Mouse (Mus musculus) heart, adult 2 months (tissue): ENCODE results near the gene Mrpl22. TPM values are rescaled to one million over a fixed set of nuclear protein-coding genes. Genes with fewer than 3 reads are reported as not detected.
A peak's percentile ranks its signal among the peaks of the same experiment; 100 is the strongest.

ENCODE experiments used
- DNase-seq, 2 experiments: peaks; one replicate each; pipeline ENCODE4 v3.0.0; 2021
- H3K27ac ChIP-seq: fragments of 200-600 bp; 2 replicates; pipeline ENCODE4 v1.8.1; 2022
- H3K27me3 ChIP-seq: fragments of 200-500 bp; 2 replicates; pipeline ENCODE4 v1.6.1; 2012; ENCODE audit warnings: mild to moderate bottlenecking, low read length, inconsistent platforms, mixed read lengths; ENCODE audit not compliant: control insufficient read depth, insufficient read depth
- H3K36me3 ChIP-seq: fragments of 200-500 bp; 2 replicates; pipeline ENCODE4 v1.6.1; 2012; ENCODE audit warnings: low read length, inconsistent platforms; ENCODE audit not compliant: control insufficient read depth, insufficient read depth
- H3K4me1 ChIP-seq: fragments of 200-500 bp; 2 replicates; pipeline ENCODE4 v1.6.1; 2011; ENCODE audit warnings: low read length; ENCODE audit not compliant: control insufficient read depth, insufficient read depth
- H3K4me3 ChIP-seq: fragments of 200-600 bp; 2 replicates; pipeline ENCODE4 v1.8.1; 2022
- H3K79me2 ChIP-seq: fragments of 200-500 bp; replicated peaks from 2 replicates; pipeline ENCODE4 v1.6.1; 2012; ENCODE audit warnings: mild to moderate bottlenecking, inconsistent platforms, low read length, moderate library complexity, mixed read lengths; ENCODE audit not compliant: control insufficient read depth, insufficient read depth
- H3K9ac ChIP-seq: fragments of 200-500 bp; 2 replicates; pipeline ENCODE4 v1.6.1; 2012; ENCODE audit warnings: low read depth, mild to moderate bottlenecking, control low read depth, inconsistent platforms, low read length, mixed read lengths
- CTCF ChIP-seq: fragments of 200-600 bp; IDR thresholded peaks from 2 replicates; pipeline ENCODE4 v1.8.1; 2022; ENCODE audit warnings: antibody characterized with exemption, mild to moderate bottlenecking, moderate library complexity
- EP300 ChIP-seq: fragments of 200-500 bp; IDR thresholded peaks from 2 replicates; pipeline ENCODE4 v1.6.1; 2011; ENCODE audit warnings: low read depth, low read length, control low read depth; ENCODE audit not compliant: insufficient read depth
- POLR2A ChIP-seq: fragments of 200-500 bp; IDR thresholded peaks from 2 replicates; pipeline ENCODE4 v1.6.1; 2011; ENCODE audit warnings: mild to moderate bottlenecking, low read depth, low read length, control low read depth; ENCODE audit not compliant: insufficient read depth
- WGBS: fragments of 180-500 bp; shearing (Covaris S2); methylation state at CpG from one replicate; pipeline ENCODE4 v1.1.7; 2018; 5-methylcytosine and 5-hydroxymethylcytosine counted together
- intact Hi-C: fragments of 180-260 bp; cut with DNase I; formaldehyde crosslinking; loops from one replicate; pipeline ENCODE4 v1.15.1; 2025
- polyA plus RNA-seq: library from polyadenylated mRNA; depleted of rRNA; stranded (reverse); fragments of >200 nt; gene quantifications from 2 replicates; pipeline ENCODE4 v1.2.3, GENCODE M21; 2012
- total RNA-seq, 2 experiments: library from RNA; stranded (reverse); gene quantifications; 2 replicates each; pipeline ENCODE4 v1.2.3; 2021

The Mrpl22 gene
- total and polyA plus RNA-seq, 3 experiments: 48.6 to 53.9 (median 50.7) TPM

GRCm38 (mm10) chr11:58143704-58144426, 27.6 kb upstream of the Mrpl22 start:
- no peak for DNase-seq
- Histone ChIP-seq H3K9ac (no peak overlapping the region), H3K79me2 (no peaks in the 10 kb centered on the region), H3K4me1 (no peaks in the 10 kb centered on the region; the same call in 1 of the 2 replicates), H3K4me3 (no peak overlapping the region), H3K27me3 (no peaks in the 10 kb centered on the region), H3K27ac (no peak overlapping the region), H3K36me3 (0 out of 2 replicates have a peak, but pooled peaks cover 1% of the 10 kb centered on the region)
- intact Hi-C loops: no loop called here
- WGBS: 85% methylated on average over 9 of the region's 9 CpGs
- no peak for TF ChIP-seq CTCF
- no peak for TF ChIP-seq POLR2A
- no peak for TF ChIP-seq EP300

- no peaks in the 10 kb centered on the region for H3K79me2 ChIP-seq
- 52% methylated on average over 5 of the region's 5 CpGs for WGBS
- H3K27ac ChIP-seq: no peak overlapping the region
- no peak for TF ChIP-seq CTCF
- no peak for TF ChIP-seq POLR2A
- TF ChIP-seq EP300: no peak
- H3K9ac ChIP-seq: no peak overlapping the region
- intact Hi-C loops: no loop called here
- DNase-seq: no peak
- no peaks in the 10 kb centered on the region for H3K4me1 ChIP-seq
- no peaks in the 10 kb centered on the region for H3K27me3 ChIP-seq
- H3K4me3 ChIP-seq: no peak overlapping the region
- 0 out of 2 replicates have a peak, but pooled peaks cover 1% of the 10 kb centered on the region for H3K36me3 ChIP-seq
Observed at GRCm38 (mm10) chr11:58146241-58146640, 25.2 kb upstream of the Mrpl22 start.

GRCm38 (mm10) chr11:58155458-58155857, 16.0 kb upstream of the Mrpl22 start:
- Histone ChIP-seq H3K9ac (no peak overlapping the region), H3K4me3 (no peak overlapping the region), H3K27me3 (no peaks in the 10 kb centered on the region), H3K4me1 (no peaks in the 10 kb centered on the region), H3K79me2 (no peaks in the 10 kb centered on the region), H3K36me3 (no peaks in the 10 kb centered on the region), H3K27ac (no peak overlapping the region)
- WGBS: 70% methylated on average over 9 of the region's 9 CpGs
- intact Hi-C loops: no loop called here
- TF ChIP-seq POLR2A (no peak), EP300 (no peak), CTCF (no peak)
- DNase-seq: no peak

DNA sequence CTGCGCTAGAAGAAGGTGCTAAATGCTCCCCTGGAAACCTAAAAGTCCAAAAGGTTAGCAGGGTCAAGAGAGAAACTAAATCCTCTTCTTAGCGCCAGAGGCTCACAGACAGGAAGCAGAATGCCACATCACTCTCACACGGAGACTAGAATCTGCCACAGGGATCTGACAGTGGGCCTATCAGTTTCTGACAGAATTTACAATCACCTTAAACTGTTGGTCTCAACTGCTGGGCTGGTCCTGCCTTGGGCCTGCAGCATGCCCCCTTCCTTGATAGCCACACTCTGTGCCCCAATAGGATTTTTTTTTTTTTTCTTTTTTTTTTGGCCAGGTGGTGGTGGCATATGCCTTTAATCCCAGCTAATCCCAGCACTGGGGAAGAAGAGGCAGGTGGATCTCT, 14.6 kb upstream of the Mrpl22 start:
- H3K4me3 ChIP-seq: no peak overlapping the region
- no peaks in the 10 kb centered on the region for H3K4me1 ChIP-seq
- 82% methylated on average over 3 of the region's 3 CpGs for WGBS
- TF ChIP-seq POLR2A (no peak), CTCF (no peak), EP300 (no peak)
- no peak overlapping the region for H3K27ac ChIP-seq
- intact Hi-C loops: no loop called here
- H3K27me3 ChIP-seq: no peaks in the 10 kb centered on the region
- H3K36me3 ChIP-seq: no peaks in the 10 kb centered on the region
- no peak for DNase-seq
- H3K79me2 ChIP-seq: no peaks in the 10 kb centered on the region
- no peak overlapping the region for H3K9ac ChIP-seq

GRCm38 (mm10) chr11:58165072-58165471, 6.4 kb upstream of the Mrpl22 start:
- H3K27ac ChIP-seq: no peak overlapping the region
- H3K36me3 ChIP-seq: no peaks in the 10 kb centered on the region
- H3K4me1 ChIP-seq: peaks cover 2% of the 10 kb centered on the region; the same call in 1 of the 2 replicates
- intact Hi-C loops: no loop called here
- 96% methylated on average over 2 of the region's 2 CpGs for WGBS
- H3K79me2 ChIP-seq: no peaks in the 10 kb centered on the region
- no peak for DNase-seq
- H3K9ac ChIP-seq: no peak overlapping the region
- TF ChIP-seq EP300: no peak
- TF ChIP-seq CTCF: peak; percentile 41
- no peak overlapping the region for H3K4me3 ChIP-seq
- no peaks in the 10 kb centered on the region for H3K27me3 ChIP-seq

DNA sequence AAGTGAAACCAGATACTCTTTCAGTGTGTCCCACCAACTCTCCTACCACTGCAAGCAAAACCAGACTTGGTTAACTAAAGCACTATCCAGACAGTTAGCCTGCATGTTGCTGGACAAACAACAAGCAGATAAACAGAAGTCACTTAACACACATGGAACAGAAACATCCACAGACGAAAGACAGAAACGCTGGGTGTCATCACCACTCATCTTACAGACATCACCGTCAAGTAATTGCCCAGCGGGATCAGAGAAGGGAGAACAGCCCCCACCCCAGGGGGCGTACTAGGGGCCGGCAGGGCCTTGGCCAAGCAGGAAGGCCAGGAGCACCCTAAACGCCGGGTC, 3.7 kb upstream of the Mrpl22 start:
- Histone ChIP-seq H3K4me1 (peaks cover 3% of the 10 kb centered on the region), H3K79me2 (no peaks in the 10 kb centered on the region), H3K9ac (peak overlapping the region; percentile 93), H3K36me3 (no peaks in the 10 kb centered on the region), H3K27me3 (no peaks in the 10 kb centered on the region), H3K4me3 (peak overlapping the region; percentile 94), H3K27ac (peak overlapping the region; percentile 72)
- intact Hi-C loops: no loop called here
- no peak for DNase-seq
- 1% methylated on average over 8 of the region's 8 CpGs for WGBS
- no peak for TF ChIP-seq POLR2A
- TF ChIP-seq EP300: no peak
- TF ChIP-seq CTCF: no peak
